Mouse (Mus musculus) thymus, adult 18-20 months (tissue): Measurements from ENCODE around the gene Fjx1.

ENCODE experiments used
- DNase-seq, 2 experiments: peaks; one replicate each; pipeline ENCODE4 v3.0.0; 2022; ENCODE audit warnings: mixed read lengths in 2 of 2

The Fjx1 gene

DNA sequence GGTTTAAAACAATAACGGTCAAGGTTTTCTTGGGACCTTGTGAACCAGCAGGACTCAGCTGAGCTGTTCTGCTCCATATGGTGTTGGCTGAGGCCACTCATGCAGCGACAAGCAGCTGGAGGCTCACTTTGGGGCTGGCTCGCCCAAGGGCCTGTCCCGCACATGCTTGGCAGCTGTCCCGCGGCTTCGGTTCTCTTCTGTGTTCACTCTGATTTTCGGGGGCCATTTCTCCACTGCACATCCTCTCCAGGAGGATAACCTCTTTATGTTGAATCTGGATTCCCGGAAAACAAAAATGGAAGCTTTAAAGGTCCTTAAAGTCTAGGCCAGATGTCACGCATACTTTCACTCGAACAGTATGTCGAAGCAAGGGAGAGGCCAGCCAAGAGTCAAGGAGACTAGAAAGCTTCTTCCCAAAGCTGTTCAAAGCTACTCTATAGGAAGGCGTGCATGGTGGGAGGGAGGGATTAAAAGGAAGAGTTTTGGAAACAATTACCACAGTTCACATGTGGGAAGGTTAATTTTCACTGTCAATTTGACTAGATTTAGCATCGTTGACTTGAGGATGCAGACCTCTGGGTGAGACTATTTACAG is 36.1 kb downstream of the Fjx1 start:
- no peak for DNase-seq

- no peak for DNase-seq
These were observed 39.6 kb downstream of the Fjx1 start for GRCm38 (mm10) chr2:102412738-102413137.

DNA sequence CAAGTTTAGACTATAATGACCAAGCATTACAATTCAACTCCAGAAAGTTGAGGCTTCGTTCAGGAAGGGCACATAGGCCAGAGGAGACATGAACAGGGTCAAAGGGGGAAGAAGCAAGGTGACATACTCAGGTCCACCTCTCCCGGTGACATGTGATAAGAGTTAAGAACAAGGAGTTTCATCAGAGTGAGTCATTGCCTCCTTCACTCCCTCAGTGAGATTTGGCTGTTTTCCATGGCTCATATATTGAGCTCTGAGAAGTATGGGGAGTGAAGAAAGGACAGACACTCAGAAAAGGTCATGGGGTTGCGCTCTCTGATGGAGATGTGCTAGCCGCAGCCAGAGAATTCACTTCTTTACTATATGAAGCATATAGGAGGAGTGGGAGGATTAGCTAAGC is 41.7 kb downstream of the Fjx1 start:
- no peak for DNase-seq

DNA sequence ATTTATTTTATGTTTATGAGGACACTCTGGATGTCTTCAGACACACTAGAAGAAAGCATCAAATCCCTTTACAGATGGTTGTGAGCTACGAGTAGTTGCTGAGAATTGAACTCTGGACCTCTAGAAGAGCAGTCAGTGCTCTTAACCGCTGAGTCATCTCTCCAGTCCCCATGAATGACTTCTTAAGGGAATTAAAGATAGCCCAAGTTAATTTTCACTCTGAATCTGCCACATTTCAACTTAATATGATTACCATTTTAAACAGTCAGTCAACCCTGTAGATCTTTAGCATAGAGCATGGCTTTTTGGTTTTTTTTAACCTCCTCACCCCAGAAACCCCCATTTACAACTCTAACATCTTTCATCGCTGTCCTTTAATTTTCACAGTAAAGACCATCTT is 42.6 kb downstream of the Fjx1 start:
- no peak for DNase-seq

GRCm38 (mm10) chr2:102407363-102408184 is 44.7 kb downstream of the Fjx1 start, which contains the start of gene Trim44:
Gene Trim44 (minus strand): TSS chr2:102407828.
- DNase-seq = no peak

GRCm38 (mm10) chr2:102406324-102407304 is 45.7 kb downstream of the Fjx1 start:
- DNase-seq = no peak

DNA sequence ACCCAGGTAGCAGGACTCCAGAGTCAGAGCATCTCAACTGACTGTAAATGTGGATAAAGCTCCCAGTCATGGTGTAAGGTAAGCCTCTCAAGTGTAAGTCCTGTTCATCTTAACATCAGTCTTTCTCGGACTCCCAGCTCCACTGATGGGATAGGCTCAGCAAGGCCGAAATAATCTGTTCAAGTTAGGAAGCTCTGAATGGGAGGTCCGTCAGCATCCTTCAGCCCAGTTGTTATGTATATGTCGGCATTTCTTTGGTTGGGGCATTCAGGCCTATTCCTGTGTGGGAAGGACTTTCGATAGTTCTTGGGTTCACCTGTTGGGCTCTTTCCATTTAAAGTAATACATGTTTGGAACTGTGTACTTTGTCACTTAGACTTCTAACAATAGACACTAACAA is 48.3 kb downstream of the Fjx1 start:
- no peak for DNase-seq

- no peak for DNase-seq
These were observed 49.0 kb downstream of the Fjx1 start for GRCm38 (mm10) chr2:102403306-102403705.

DNA sequence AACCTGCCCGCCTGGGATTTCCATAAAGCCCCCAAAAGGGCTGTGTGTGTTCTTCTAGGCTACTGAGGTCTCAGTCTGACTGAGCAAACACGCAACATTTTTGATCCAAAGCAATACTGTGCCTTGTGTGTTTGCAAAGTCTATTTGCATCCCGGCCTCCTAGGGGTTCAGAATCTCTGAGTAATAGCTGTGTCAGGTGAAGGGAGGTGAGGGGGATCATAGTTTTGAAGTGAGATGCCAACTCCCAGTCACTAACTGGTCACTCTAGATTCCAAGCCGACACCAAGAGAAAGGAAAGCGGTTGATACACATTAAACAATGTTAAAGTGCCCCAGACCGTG is 51.0 kb downstream of the Fjx1 start:
- DNase-seq = no peak

GRCm38 (mm10) chr2:102400605-102401351 is 51.5 kb downstream of the Fjx1 start:
- DNase-seq = peak; percentile 79 to 88

DNA sequence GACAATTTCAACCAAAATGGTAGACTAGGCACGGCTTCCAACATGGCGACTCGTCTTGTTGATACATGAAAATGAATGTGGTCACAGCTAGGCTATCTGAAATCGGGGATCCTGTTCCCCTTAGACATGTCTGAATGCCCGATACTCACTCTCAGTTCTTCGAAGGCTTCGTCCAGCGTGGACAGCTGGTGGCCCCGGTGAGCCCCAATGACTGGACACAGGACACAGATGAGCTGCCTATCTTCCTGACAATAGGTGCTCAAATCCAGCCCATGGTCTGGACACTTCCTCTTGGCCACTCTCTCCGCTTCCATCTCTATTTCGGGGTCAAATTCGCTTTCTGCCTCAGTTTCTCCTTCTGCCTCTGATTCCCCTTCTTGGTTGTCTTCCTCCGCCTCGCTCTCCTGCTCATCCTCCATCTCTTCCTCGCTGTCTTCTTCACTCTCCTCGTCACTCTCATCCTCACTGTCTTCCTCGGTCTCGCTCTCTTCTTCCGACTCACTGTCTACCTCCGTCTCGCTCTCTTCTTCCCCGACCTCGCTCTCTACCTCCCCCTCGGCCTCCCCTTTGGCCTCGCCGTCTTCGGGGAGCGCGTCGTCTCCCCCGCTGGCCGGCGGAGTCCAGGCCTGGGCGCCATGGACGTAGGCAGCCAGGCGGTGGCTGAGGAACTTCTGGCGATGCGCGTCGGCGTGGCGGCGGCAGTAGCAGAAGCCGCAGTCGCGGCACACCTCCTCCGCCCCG is 52.3 kb downstream of the Fjx1 start:
- DNase-seq = peak; percentile 2 to 15
